Mouse (Mus musculus) liver, embryonic 11.5 days (tissue): ENCODE results near the gene Cerk. TPM values are rescaled to one million over a fixed set of nuclear protein-coding genes. Genes with fewer than 3 reads are reported as not detected.
"Not testable (repeated sequence)": the region's sequence is repeated elsewhere in the genome, so short reads cannot be mapped to it uniquely, and the experiment has no call there.

Source experiments
- ATAC-seq: fragments of 200-750 bp; cut with Nextera tagmentation; replicated peaks from 2 replicates; pipeline ENCODE4 v1.8.0; 2017; ENCODE audit warnings: moderate number of reproducible peaks, mild to moderate bottlenecking, moderate TSS enrichment, moderate library complexity; ENCODE audit not compliant: low FRiP score
- DNase-seq: peaks from one replicate; pipeline ENCODE4 v3.0.0-alpha.2; 2017; ENCODE audit warnings: low spot score
- H3K27ac ChIP-seq: fragments of 300-500 bp; sonication (generic); 2 replicates; pipeline ENCODE4 v1.5.1; 2014; ENCODE audit warnings: mild to moderate bottlenecking, low read depth, low read length, control low read depth
- H3K27me3 ChIP-seq: fragments of 300-500 bp; sonication (generic); replicated peaks from 2 replicates; pipeline ENCODE4 v1.6.1; 2014; ENCODE audit warnings: low read length, mixed read lengths; ENCODE audit not compliant: control insufficient read depth, insufficient read depth
- H3K36me3 ChIP-seq: fragments of 300-500 bp; sonication (generic); 2 replicates; pipeline ENCODE4 v1.6.1; 2014; ENCODE audit warnings: mild to moderate bottlenecking, low read length, moderate library complexity, mixed read lengths; ENCODE audit not compliant: control insufficient read depth, insufficient read depth
- H3K4me1 ChIP-seq: fragments of 300-500 bp; sonication (generic); replicated peaks from 2 replicates; pipeline ENCODE4 v1.6.1; 2014; ENCODE audit warnings: low read length, mixed read lengths; ENCODE audit not compliant: control insufficient read depth, insufficient read depth
- H3K4me2 ChIP-seq: fragments of 300-500 bp; sonication (generic); 2 replicates; pipeline ENCODE4 v1.6.1; 2014; ENCODE audit warnings: mild to moderate bottlenecking, control low read depth, moderate library complexity
- H3K4me3 ChIP-seq: fragments of 300-500 bp; sonication (generic); 2 replicates; pipeline ENCODE4 v1.5.1; 2014; ENCODE audit warnings: low read depth, low read length, control low read depth
- H3K9ac ChIP-seq: fragments of 300-500 bp; sonication (generic); 2 replicates; pipeline ENCODE4 v1.6.1; 2014; ENCODE audit warnings: low read depth, low read length, control low read depth
- H3K9me3 ChIP-seq: fragments of 300-500 bp; sonication (generic); 2 replicates; pipeline ENCODE4 v1.6.1; 2016; ENCODE audit warnings: low read length, inconsistent platforms, mixed read lengths; ENCODE audit not compliant: control insufficient read depth
- WGBS: fragments of 180-500 bp; shearing (Covaris S2); extraction: QIAGEN DNeasy Blood & Tissue Kit; methylation state at CpG from one replicate; pipeline ENCODE4 v1.1.7; 2014; 5-methylcytosine and 5-hydroxymethylcytosine counted together
- polyA plus RNA-seq: library from polyadenylated mRNA; unstranded; fragments of >200 nt; fragmentation: Nextera tagmentation; extraction: Ambion mirVana; gene quantifications from 2 replicates; pipeline ENCODE4 v1.2.1, GENCODE M21; 2014

Gene Cerk
- polyA plus RNA-seq, 1 experiment from 2014 or later: 8.5 TPM

GRCm38 (mm10) chr15:86226968-86227367 is 41.0 kb upstream of the Cerk start:
- no peak overlapping the region for H3K27ac ChIP-seq
- H3K4me1 ChIP-seq: no peaks in the 10 kb centered on the region
- H3K9ac ChIP-seq: no peak overlapping the region
- H3K9me3 ChIP-seq: no peaks in the 10 kb centered on the region
- H3K4me2 ChIP-seq: no peak overlapping the region
- no peaks in the 10 kb centered on the region for H3K27me3 ChIP-seq
- WGBS: 72% methylated on average over 2 of the region's 2 CpGs
- ATAC-seq (no peak), DNase-seq (no peak)
- no peaks in the 10 kb centered on the region; the same call in 1 of the 2 replicates for H3K36me3 ChIP-seq
- H3K4me3 ChIP-seq: no peak overlapping the region

DNA sequence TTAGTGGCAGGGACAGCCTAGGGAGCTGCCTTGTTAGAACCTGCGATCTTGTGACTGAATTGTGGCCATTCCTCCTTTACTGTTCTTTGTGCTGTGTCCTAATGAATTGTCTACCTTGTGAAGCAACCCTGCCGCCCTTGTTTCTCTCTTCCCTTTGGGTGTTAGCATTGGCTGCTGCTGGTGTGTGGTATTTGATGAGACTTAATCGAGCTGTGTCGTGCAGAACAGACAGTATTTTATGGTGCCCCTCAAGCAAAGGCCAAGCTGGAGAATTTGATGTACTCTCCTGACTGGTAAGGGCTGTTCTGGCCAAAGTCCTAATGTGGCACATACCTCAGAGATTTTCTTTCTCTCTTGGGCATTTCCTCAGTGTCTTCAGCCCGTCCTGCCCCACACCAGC is 40.3 kb upstream of the Cerk start:
- Histone ChIP-seq H3K4me2 (no peak overlapping the region), H3K4me1 (no peaks in the 10 kb centered on the region), H3K36me3 (no peaks in the 10 kb centered on the region; the same call in 1 of the 2 replicates), H3K27me3 (no peaks in the 10 kb centered on the region), H3K4me3 (no peak overlapping the region), H3K9me3 (no peaks in the 10 kb centered on the region), H3K9ac (no peak overlapping the region), H3K27ac (no peak overlapping the region)
- no peak for ATAC-seq
- 84% methylated on average over 5 of the region's 5 CpGs for WGBS
- DNase-seq: no peak

GRCm38 (mm10) chr15:86224972-86225551 is 39.1 kb upstream of the Cerk start:
- Histone ChIP-seq H3K4me1 (no peaks in the 10 kb centered on the region), H3K27me3 (no peaks in the 10 kb centered on the region), H3K9ac (no peak overlapping the region), H3K4me3 (no peak overlapping the region), H3K9me3 (no peaks in the 10 kb centered on the region), H3K4me2 (no peak overlapping the region), H3K36me3 (no peaks in the 10 kb centered on the region; the same call in 1 of the 2 replicates), H3K27ac (no peak overlapping the region)
- 65% methylated on average over 7 of the region's 7 CpGs for WGBS
- ATAC-seq: no peak; the same call in 1 of the 2 replicates
- DNase-seq: no peak

GRCm38 (mm10) chr15:86221901-86222300 is 36.0 kb upstream of the Cerk start:
- not testable (repeated sequence) for H3K9me3 ChIP-seq, H3K4me1 ChIP-seq, ATAC-seq, H3K27me3 ChIP-seq, DNase-seq, H3K36me3 ChIP-seq, H3K4me3 ChIP-seq, H3K27ac ChIP-seq, H3K9ac ChIP-seq, H3K4me2 ChIP-seq
- WGBS: 93% methylated on average over 11 of the region's 11 CpGs

GRCm38 (mm10) chr15:86221369-86221768 is 35.4 kb upstream of the Cerk start:
- H3K9ac ChIP-seq: no peak overlapping the region
- DNase-seq (no peak), ATAC-seq (no peak)
- no peak overlapping the region for H3K4me3 ChIP-seq
- no peaks in the 10 kb centered on the region for H3K27me3 ChIP-seq
- 83% methylated on average over 4 of the region's 4 CpGs for WGBS
- H3K4me2 ChIP-seq: no peak overlapping the region
- H3K9me3 ChIP-seq: no peaks in the 10 kb centered on the region
- H3K27ac ChIP-seq: no peak overlapping the region
- no peaks in the 10 kb centered on the region for H3K36me3 ChIP-seq
- H3K4me1 ChIP-seq: no peaks in the 10 kb centered on the region

- H3K36me3 ChIP-seq: no peaks in the 10 kb centered on the region
- H3K4me3 ChIP-seq: no peak overlapping the region
- no peaks in the 10 kb centered on the region for H3K9me3 ChIP-seq
- H3K27me3 ChIP-seq: no peaks in the 10 kb centered on the region
- ATAC-seq (no peak), DNase-seq (no peak)
- no peak overlapping the region for H3K9ac ChIP-seq
- no peaks in the 10 kb centered on the region for H3K4me1 ChIP-seq
- 80% methylated on average over 4 of the region's 4 CpGs for WGBS
- no peak overlapping the region for H3K27ac ChIP-seq
- H3K4me2 ChIP-seq: no peak overlapping the region
Observed at GRCm38 (mm10) chr15:86220715-86221114, 34.8 kb upstream of the Cerk start.

DNA sequence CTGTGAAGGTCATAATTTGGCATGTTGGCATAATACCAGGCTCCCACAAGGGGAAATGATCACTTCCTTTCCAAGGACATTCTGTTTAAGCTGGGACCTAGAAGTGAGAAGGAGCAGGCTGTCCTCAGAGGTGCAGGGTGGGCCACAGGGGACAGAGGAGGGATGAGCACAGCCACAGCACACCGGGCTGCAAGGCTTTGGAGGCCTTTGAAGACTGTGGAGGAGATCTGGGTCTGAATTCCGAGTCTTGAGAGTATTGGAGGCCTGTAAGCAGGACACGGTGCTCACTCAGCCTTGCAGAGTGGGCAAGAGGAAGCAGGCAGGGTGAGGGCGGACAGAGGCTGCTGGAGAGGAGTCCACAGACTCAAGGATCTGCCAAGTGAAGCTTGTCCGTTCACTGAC is 34.3 kb upstream of the Cerk start:
- H3K9me3 ChIP-seq: no peaks in the 10 kb centered on the region
- H3K36me3 ChIP-seq: no peaks in the 10 kb centered on the region
- no peak overlapping the region for H3K27ac ChIP-seq
- no peak overlapping the region for H3K4me3 ChIP-seq
- H3K9ac ChIP-seq: no peak overlapping the region
- no peak overlapping the region for H3K4me2 ChIP-seq
- H3K4me1 ChIP-seq: no peaks in the 10 kb centered on the region
- no peaks in the 10 kb centered on the region for H3K27me3 ChIP-seq
- 78% methylated on average over 5 of the region's 5 CpGs for whole genome bisulfite sequencing
- DNase-seq (no peak), ATAC-seq (no peak)

DNA sequence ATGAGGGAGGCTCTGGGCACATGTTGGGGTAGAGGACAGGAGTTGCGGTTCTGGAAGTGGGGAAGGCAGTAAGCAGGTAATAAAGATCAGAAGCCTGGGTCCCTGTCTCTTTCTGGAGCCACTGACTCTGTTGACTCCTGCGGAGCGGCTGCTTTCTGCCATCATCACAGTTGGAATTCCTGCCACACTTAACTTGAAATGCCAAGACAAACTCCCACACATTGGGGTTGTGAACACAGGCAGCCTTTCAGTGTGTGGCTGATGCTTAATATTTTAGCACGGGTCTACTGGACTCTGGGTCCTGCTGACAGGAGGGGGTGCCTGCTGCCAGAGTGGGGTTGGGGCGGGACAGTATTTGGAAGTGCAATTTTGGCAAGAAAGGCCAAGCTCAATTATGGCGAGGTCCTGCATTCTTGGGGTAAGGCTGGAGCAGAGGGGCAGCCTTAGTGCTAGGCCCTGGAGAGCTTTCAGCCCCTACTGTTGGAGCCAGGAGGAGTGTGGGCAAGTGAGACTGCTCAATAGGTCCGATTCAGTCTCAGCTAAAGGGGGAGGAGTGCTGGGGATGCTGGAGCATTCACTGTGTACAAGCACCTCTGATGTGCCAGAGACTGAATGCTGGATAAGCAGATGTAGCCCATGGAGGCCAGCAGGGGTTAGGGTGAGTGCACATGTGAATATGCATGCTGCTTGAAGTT is 33.7 kb upstream of the Cerk start:
- ATAC-seq (no peak), DNase-seq (no peak)
- H3K4me2 ChIP-seq: no peak overlapping the region
- H3K4me1 ChIP-seq: peaks cover 4% of the 10 kb centered on the region; the same call in 1 of the 2 replicates
- no peak overlapping the region for H3K27ac ChIP-seq
- no peak overlapping the region for H3K9ac ChIP-seq
- no peak overlapping the region for H3K4me3 ChIP-seq
- H3K27me3 ChIP-seq: no peaks in the 10 kb centered on the region
- H3K36me3 ChIP-seq: no peaks in the 10 kb centered on the region
- 85% methylated on average over 7 of the region's 7 CpGs for WGBS
- no peaks in the 10 kb centered on the region for H3K9me3 ChIP-seq

- H3K36me3 ChIP-seq, DNase-seq, H3K4me3 ChIP-seq, H3K27ac ChIP-seq, H3K4me2 ChIP-seq, H3K9me3 ChIP-seq, H3K9ac ChIP-seq, H3K27me3 ChIP-seq, ATAC-seq: not testable (repeated sequence)
- H3K4me1 ChIP-seq: peaks cover 12% of the 10 kb centered on the region; the same call in 1 of the 2 replicates
- 73% methylated on average over 9 of the region's 9 CpGs for WGBS
Observed at GRCm38 (mm10) chr15:86216641-86217040, 30.7 kb upstream of the Cerk start.
